Mouse (Mus musculus): ENCODE data around the gene Lgals3bp. TPM values are rescaled to one million over a fixed set of nuclear protein-coding genes. Genes with fewer than 3 reads are reported as not detected.

Lgals3bp gene
- polyA plus RNA-seq, 1 experiment: 311 TPM

DNA sequence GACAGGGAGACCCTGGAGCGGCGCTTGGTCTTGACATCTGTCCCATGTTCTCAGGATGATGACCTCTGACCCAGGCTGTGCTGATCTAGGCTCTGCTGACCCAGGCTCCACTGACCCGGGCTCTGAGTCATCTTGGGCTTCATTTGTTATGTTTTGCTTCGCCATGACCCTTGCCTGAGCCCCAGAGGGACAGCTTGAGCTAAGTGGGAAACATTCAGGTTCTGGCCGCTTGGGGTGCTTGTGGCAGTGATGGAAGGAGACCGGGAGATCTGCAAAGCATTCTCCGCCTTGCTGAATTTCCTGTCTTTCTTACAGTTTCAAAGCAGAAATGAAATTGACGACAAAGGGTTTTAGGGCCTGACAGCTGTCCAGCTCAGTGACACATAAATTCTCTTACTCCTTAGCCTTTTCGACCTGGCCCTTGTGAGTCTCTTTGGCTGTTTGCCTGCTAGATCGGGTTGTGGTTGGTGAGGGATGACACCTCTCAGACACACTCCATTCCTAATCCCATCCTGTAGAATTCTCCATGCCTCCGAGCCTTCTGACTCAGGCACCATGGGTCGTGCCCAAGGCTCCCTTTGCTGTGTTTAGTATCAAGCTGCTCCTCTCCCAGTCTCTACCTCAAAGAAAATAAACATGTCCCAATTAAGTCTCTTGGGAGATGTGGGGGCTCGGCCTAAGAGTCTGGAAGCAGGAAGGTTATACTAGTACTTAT is 22.9 kb upstream of the Lgals3bp start:
- H3K4me3 ChIP-seq (replicated peaks; ENCODE audit: extremely low read depth, low read depth, low read length): no peak overlapping the region
- WGBS: 45% methylated on average over 13 of the region's 13 CpGs
- TF ChIP-seq CTCF (IDR thresholded peaks at IDR 0.05; ENCODE audit: insufficient read depth, low read length) (no peak), POLR2A (IDR thresholded peaks at IDR 0.05; ENCODE audit: borderline replicate concordance, extremely low read depth, low read depth, low read length) (no peak)
- no peak for DNase-seq
- peaks cover 13% of the 10 kb centered on the region for H3K4me1 ChIP-seq (ENCODE audit: control insufficient read depth, insufficient read depth, low read length)

- Histone ChIP-seq H3K4me1 (ENCODE audit: control insufficient read depth, insufficient read depth, low read length) (peaks cover 10% of the 10 kb centered on the region), H3K4me3 (replicated peaks; ENCODE audit: extremely low read depth, low read depth, low read length) (peak overlapping the region; percentile 38)
- DNase-seq: peak; percentile 72
- WGBS: 2% methylated on average over 18 of the region's 18 CpGs
- TF ChIP-seq POLR2A (IDR thresholded peaks at IDR 0.05; ENCODE audit: borderline replicate concordance, extremely low read depth, low read depth, low read length) (no peak), CTCF (IDR thresholded peaks at IDR 0.05; ENCODE audit: insufficient read depth, low read length) (peak; percentile 39; the same call in 1 of the 2 replicates)
Observed at GRCm38 (mm10) chr11:118423266-118423971, 21.5 kb upstream of the Lgals3bp start.

GRCm38 (mm10) chr11:118420261-118420660 is 18.4 kb upstream of the Lgals3bp start:
- DNase-seq: no peak
- no peak overlapping the region for H3K4me3 ChIP-seq (replicated peaks; ENCODE audit: extremely low read depth, low read depth, low read length)
- TF ChIP-seq POLR2A (IDR thresholded peaks at IDR 0.05; ENCODE audit: borderline replicate concordance, extremely low read depth, low read depth, low read length) (no peak), CTCF (IDR thresholded peaks at IDR 0.05; ENCODE audit: insufficient read depth, low read length) (no peak)
- 68% methylated on average over 7 of the region's 7 CpGs for WGBS
- H3K4me1 ChIP-seq (ENCODE audit: control insufficient read depth, insufficient read depth, low read length): peaks cover 32% of the 10 kb centered on the region

GRCm38 (mm10) chr11:118418834-118419504 is 17.1 kb upstream of the Lgals3bp start, which contains the start of gene Cant1:
Cant1 (minus strand) TSS chr11:118419086.
- no peak for TF ChIP-seq CTCF (IDR thresholded peaks at IDR 0.05; ENCODE audit: insufficient read depth, low read length)
- peak; percentile 88 for TF ChIP-seq POLR2A (IDR thresholded peaks at IDR 0.05; ENCODE audit: borderline replicate concordance, extremely low read depth, low read depth, low read length)

DNA sequence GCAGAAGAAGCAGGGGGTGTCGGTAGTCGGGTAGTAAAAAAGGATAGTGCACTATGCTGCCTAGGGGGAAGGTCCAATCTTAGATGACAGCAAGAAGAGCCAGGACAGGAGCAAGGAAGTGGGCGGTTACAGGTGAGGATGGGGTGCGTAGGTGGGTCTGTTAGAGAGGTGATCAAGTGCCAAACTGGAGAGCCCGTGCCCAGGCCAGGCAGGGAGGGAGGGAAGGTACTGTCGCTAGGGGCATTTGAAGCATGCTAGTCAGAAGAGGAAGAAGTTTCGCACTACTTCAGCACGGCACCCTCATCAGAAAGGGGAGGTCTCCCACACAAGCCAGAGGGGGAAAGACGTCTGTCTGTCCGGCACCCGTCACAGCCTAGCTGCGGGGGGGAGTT is 16.5 kb upstream of the Lgals3bp start:
- 2% methylated on average over 12 of the region's 12 CpGs for WGBS
- TF ChIP-seq POLR2A (IDR thresholded peaks at IDR 0.05; ENCODE audit: borderline replicate concordance, extremely low read depth, low read depth, low read length) (no peak), CTCF (IDR thresholded peaks at IDR 0.05; ENCODE audit: insufficient read depth, low read length) (no peak)
- H3K4me1 ChIP-seq (ENCODE audit: control insufficient read depth, insufficient read depth, low read length): peaks cover 23% of the 10 kb centered on the region
- H3K4me3 ChIP-seq (replicated peaks; ENCODE audit: extremely low read depth, low read depth, low read length): peak overlapping the region; percentile 86
- no peak for DNase-seq

More at GRCm38 (mm10) chr11:118418834-118419504, 17.1 kb upstream of the Lgals3bp start, which contains the start of gene Cant1:
- peaks cover 28% of the 10 kb centered on the region for H3K4me1 ChIP-seq (ENCODE audit: control insufficient read depth, insufficient read depth, low read length)
- peak within 1 kb of the TSS; percentile 86 for H3K4me3 ChIP-seq (replicated peaks; ENCODE audit: extremely low read depth, low read depth, low read length)
- under 1% methylated on average over 50 of the region's 50 CpGs for WGBS
- peak; percentile 95 for DNase-seq

- 89% methylated on average over 9 of the region's 9 CpGs for WGBS
- TF ChIP-seq POLR2A (IDR thresholded peaks at IDR 0.05; ENCODE audit: borderline replicate concordance, extremely low read depth, low read depth, low read length) (no peak), CTCF (IDR thresholded peaks at IDR 0.05; ENCODE audit: insufficient read depth, low read length) (no peak)
- peaks cover 21% of the 10 kb centered on the region for H3K4me1 ChIP-seq (ENCODE audit: control insufficient read depth, insufficient read depth, low read length)
- no peak for DNase-seq
- H3K4me3 ChIP-seq (replicated peaks; ENCODE audit: extremely low read depth, low read depth, low read length): no peak overlapping the region
Observed at GRCm38 (mm10) chr11:118417496-118417895, 15.6 kb upstream of the Lgals3bp start.

DNA sequence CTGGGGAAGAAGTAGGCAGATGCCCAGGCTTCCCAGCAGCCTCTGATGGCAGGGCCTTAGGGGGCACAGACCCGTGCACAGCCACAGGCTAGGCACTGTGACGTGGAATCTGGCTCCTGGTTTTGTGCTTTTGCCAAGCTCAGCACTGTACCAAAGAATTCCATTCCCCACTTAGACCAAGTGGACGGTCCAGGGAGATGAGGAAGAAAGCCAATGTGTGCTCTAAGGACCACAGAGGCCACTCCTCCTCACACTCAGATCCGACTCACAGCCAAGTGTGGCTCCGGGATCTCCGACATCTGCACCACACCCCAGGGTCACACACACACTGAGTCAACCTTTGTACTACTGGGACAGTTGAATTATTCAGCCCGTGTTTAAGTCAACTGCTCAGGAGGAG is 14.2 kb upstream of the Lgals3bp start:
- H3K4me3 ChIP-seq (replicated peaks; ENCODE audit: extremely low read depth, low read depth, low read length): no peak overlapping the region
- TF ChIP-seq CTCF (IDR thresholded peaks at IDR 0.05; ENCODE audit: insufficient read depth, low read length): no peak
- no peak for TF ChIP-seq POLR2A (IDR thresholded peaks at IDR 0.05; ENCODE audit: borderline replicate concordance, extremely low read depth, low read depth, low read length)
- WGBS: 47% methylated on average over 7 of the region's 7 CpGs
- DNase-seq: no peak
- H3K4me1 ChIP-seq (ENCODE audit: control insufficient read depth, insufficient read depth, low read length): peaks cover 21% of the 10 kb centered on the region

DNA sequence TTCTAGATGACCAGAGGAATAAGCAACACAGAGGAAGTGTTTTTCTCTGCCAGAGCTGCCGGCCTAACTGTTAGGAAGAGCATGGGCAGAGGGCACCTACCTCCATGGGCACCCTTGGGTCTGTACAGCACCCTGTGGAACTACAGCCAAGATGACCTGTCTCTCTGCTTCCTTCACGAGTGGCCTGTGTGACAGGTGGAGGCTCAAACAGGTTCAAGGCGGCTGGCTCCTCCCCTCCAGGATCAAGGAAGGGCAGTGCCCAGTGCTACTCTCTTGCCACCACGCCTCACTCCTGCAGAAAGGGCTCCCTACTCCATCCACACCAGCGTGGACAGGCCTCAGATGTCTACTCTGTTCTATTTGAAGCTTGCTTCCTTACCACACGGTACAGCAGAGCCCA is 13.7 kb upstream of the Lgals3bp start:
- Histone ChIP-seq H3K4me1 (ENCODE audit: control insufficient read depth, insufficient read depth, low read length) (peaks cover 21% of the 10 kb centered on the region), H3K4me3 (replicated peaks; ENCODE audit: extremely low read depth, low read depth, low read length) (no peak overlapping the region)
- 63% methylated on average over 6 of the region's 6 CpGs for WGBS
- no peak for DNase-seq
- TF ChIP-seq POLR2A (IDR thresholded peaks at IDR 0.05; ENCODE audit: borderline replicate concordance, extremely low read depth, low read depth, low read length) (no peak; the same call in 1 of the 2 replicates), CTCF (IDR thresholded peaks at IDR 0.05; ENCODE audit: insufficient read depth, low read length) (no peak)

GRCm38 (mm10) chr11:118414270-118414669 is 12.4 kb upstream of the Lgals3bp start:
- Histone ChIP-seq H3K4me3 (replicated peaks; ENCODE audit: extremely low read depth, low read depth, low read length) (no peak overlapping the region), H3K4me1 (ENCODE audit: control insufficient read depth, insufficient read depth, low read length) (peaks cover 21% of the 10 kb centered on the region)
- DNase-seq: no peak
- 97% methylated on average over 5 of the region's 5 CpGs for WGBS
- TF ChIP-seq CTCF (IDR thresholded peaks at IDR 0.05; ENCODE audit: insufficient read depth, low read length) (no peak), POLR2A (IDR thresholded peaks at IDR 0.05; ENCODE audit: borderline replicate concordance, extremely low read depth, low read depth, low read length) (no peak)
